In the genomic region with DNA sequence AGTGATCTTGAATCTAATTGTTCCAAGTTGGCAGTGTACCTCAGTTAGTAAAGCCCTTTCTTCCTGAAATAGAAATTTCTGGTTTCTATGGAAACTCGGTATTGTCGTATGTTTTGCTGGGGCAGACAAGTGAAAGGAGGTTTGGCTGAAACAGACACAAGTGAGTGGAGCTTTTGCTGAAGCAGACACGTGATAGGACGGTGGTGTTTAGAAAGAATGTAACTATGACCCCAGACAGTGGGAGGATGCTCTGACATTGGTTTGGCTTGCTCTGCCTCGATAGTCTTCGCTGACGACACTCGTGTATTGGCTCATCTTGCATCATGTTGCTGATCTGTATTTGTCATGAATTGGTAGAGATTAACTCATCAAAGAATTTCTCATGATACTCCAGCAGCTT, we compare ENCODE assay signal across 24 mouse cellular contexts. TPM values are rescaled to one million over a fixed set of nuclear protein-coding genes. Genes with fewer than 3 reads are reported as not detected.
DNase-seq lines count a peak whose midpoint lies in the region; ATAC-seq and TF ChIP-seq lines count a peak whose summit lies in the region.
"Had no signal": no experiment of that assay in that cellular context is flagged by ENCODE, and none has a peak within 500 bp of the region (broad histone marks: within the 10 kb centered on the region; RNA-seq: fewer than 3 reads in every experiment).

No protein-coding gene starts in this region.

- TF ChIP-seq POLR2A in MEL (IDR thresholded peaks at IDR 0.05; ENCODE audit: control insufficient read depth in 1 of 2, insufficient read depth in 1 of 2, low read depth in 1 of 2, low read length in 2 of 2, poor library complexity in 1 of 2), result no peak

- H3K36me3 ChIP-seq in forebrain, postnatal 0 days (ENCODE audit: insufficient read depth), result no peaks in the 10 kb centered on the region
- no peaks in the 10 kb centered on the region for H3K36me3 ChIP-seq in forebrain, embryonic 16.5 days (ENCODE audit: control insufficient read depth, insufficient read depth)
- H3K36me3 ChIP-seq in liver, embryonic 12.5 days, result no peaks in the 10 kb centered on the region
- no peaks in the 10 kb centered on the region for H3K36me3 ChIP-seq in liver, postnatal 0 days (replicated peaks; ENCODE audit: insufficient read depth, low read length)
- no peaks in the 10 kb centered on the region for H3K36me3 ChIP-seq in MEL (ENCODE audit: control insufficient read depth in 1 of 2, insufficient read depth in 2 of 2, low read length in 2 of 2)
- H3K36me3 ChIP-seq: embryonic facial prominence, embryonic 13.5 days; forebrain, embryonic 12.5 days; G1E; heart, embryonic 13.5 days; hindbrain, embryonic 15.5 days had no signal

- no peak for TF ChIP-seq RAD21 in MEL (IDR thresholded peaks at IDR 0.05; ENCODE audit: low read depth, low read length)

- WGBS in forebrain, postnatal 0 days, result 73% methylated on average over 8 of the region's 8 CpGs
- WGBS in forebrain, embryonic 16.5 days, result 84% methylated on average over 8 of the region's 8 CpGs
- 84% methylated on average over 8 of the region's 8 CpGs for WGBS in liver, embryonic 12.5 days (ENCODE audit: insufficient replicate concordance)
- WGBS in liver, postnatal 0 days (ENCODE audit: insufficient replicate concordance), result 81% methylated on average over 8 of the region's 8 CpGs

- H3K79me2 ChIP-seq in MEL (ENCODE audit: control insufficient read depth, insufficient read depth, low read length, poor library complexity), result no peaks in the 10 kb centered on the region

- H3K4me3 ChIP-seq in forebrain, postnatal 0 days (ENCODE audit: low read depth, low read length), result no peak overlapping the region
- no peak overlapping the region for H3K4me3 ChIP-seq in forebrain, embryonic 16.5 days (replicated peaks; ENCODE audit: low read length)
- no peak overlapping the region for H3K4me3 ChIP-seq in liver, embryonic 12.5 days
- no peak overlapping the region for H3K4me3 ChIP-seq in liver, postnatal 0 days (ENCODE audit: low read depth, low read length)
- no peak overlapping the region for H3K4me3 ChIP-seq in MEL (ENCODE audit: control insufficient read depth in 1 of 2, insufficient read depth in 1 of 2, low read depth in 2 of 2, low read length in 2 of 2)
- H3K4me3 ChIP-seq: embryonic facial prominence, embryonic 13.5 days; forebrain, embryonic 12.5 days; heart, embryonic 13.5 days; hindbrain, embryonic 15.5 days had no signal

- no peaks in the 10 kb centered on the region for H3K9me3 ChIP-seq in forebrain, postnatal 0 days (ENCODE audit: low read length)
- H3K9me3 ChIP-seq in forebrain, embryonic 16.5 days (ENCODE audit: control insufficient read depth, low read length), result no peaks in the 10 kb centered on the region
- H3K9me3 ChIP-seq in liver, embryonic 12.5 days (replicated peaks), result no peaks in the 10 kb centered on the region
- H3K9me3 ChIP-seq in liver, postnatal 0 days (ENCODE audit: low read length), result no peaks in the 10 kb centered on the region
- no peaks in the 10 kb centered on the region for H3K9me3 ChIP-seq in MEL (replicated peaks; ENCODE audit: insufficient read depth, low read length)
- H3K9me3 ChIP-seq: embryonic facial prominence, embryonic 13.5 days; forebrain, embryonic 12.5 days; G1E; heart, embryonic 13.5 days; hindbrain, embryonic 15.5 days had no signal

- peak; percentile 40; the same call in 1 of the 2 replicates for ATAC-seq in forebrain, postnatal 0 days
- ATAC-seq in forebrain, embryonic 16.5 days, result no peak
- no peak for ATAC-seq in liver, embryonic 12.5 days
- ATAC-seq in liver, postnatal 0 days, result no peak
- no peak for ATAC-seq in cerebellum, adult (ENCODE audit: insufficient number of reproducible peaks, low FRiP score, low TSS enrichment)
- ATAC-seq: CD4-positive, CD25-positive, alpha-beta regulatory T cell, adult 4 months; inflammation-experienced regulatory T-cells, adult 6 months; intestine, postnatal 0 days had no signal

- H3K27me3 ChIP-seq in forebrain, postnatal 0 days (ENCODE audit: insufficient read depth, low read length), result no peaks in the 10 kb centered on the region
- no peaks in the 10 kb centered on the region for H3K27me3 ChIP-seq in forebrain, embryonic 16.5 days (replicated peaks; ENCODE audit: control insufficient read depth, insufficient read depth, low read length)
- no peaks in the 10 kb centered on the region for H3K27me3 ChIP-seq in liver, embryonic 12.5 days (replicated peaks)
- no peaks in the 10 kb centered on the region for H3K27me3 ChIP-seq in liver, postnatal 0 days (ENCODE audit: insufficient read depth, low read length)
- no peaks in the 10 kb centered on the region for H3K27me3 ChIP-seq in MEL (ENCODE audit: control insufficient read depth in 1 of 2, insufficient read depth in 2 of 2, low read length in 2 of 2)
- H3K27me3 ChIP-seq: embryonic facial prominence, embryonic 13.5 days; forebrain, embryonic 12.5 days; heart, embryonic 13.5 days; hindbrain, embryonic 15.5 days had no signal

- DNase-seq in forebrain, postnatal 0 days, result peak; percentile 25
- no peak for DNase-seq in liver, postnatal 0 days
- DNase-seq in MEL (ENCODE audit: low read depth, low spot score), result peak; percentile 24
- DNase-seq in telencephalon, adult 2 months (ENCODE audit: low read depth, low spot score), result peak; percentile 43
- DNase-seq in adrenal gland, postnatal 14 days, result no peak
- DNase-seq: adrenal gland, adult 2 months; adrenal gland, postnatal 36 days; B cell, adult 2 months; cerebellum, adult 18-20 months; cerebellum, adult 9-11 months; cerebellum, postnatal 36 days; gastrocnemius, postnatal 14 days; heart, postnatal 36 days had no signal

- no peak overlapping the region for H3K4me2 ChIP-seq in forebrain, postnatal 0 days (ENCODE audit: low read depth)
- no peak overlapping the region for H3K4me2 ChIP-seq in forebrain, embryonic 16.5 days (ENCODE audit: low read length)
- H3K4me2 ChIP-seq in liver, embryonic 12.5 days, result peak overlapping the region; percentile 41; the same call in 1 of the 2 replicates
- no peak overlapping the region for H3K4me2 ChIP-seq in liver, postnatal 0 days (ENCODE audit: low read depth, low read length)
- H3K4me2 ChIP-seq: embryonic facial prominence, embryonic 13.5 days; forebrain, embryonic 12.5 days; hindbrain, embryonic 15.5 days had no signal

- H3K27ac ChIP-seq in forebrain, postnatal 0 days (ENCODE audit: low read depth, low read length), result no peak overlapping the region
- H3K27ac ChIP-seq in forebrain, embryonic 16.5 days (ENCODE audit: low read length), result no peak overlapping the region
- no peak overlapping the region for H3K27ac ChIP-seq in liver, embryonic 12.5 days
- no peak overlapping the region for H3K27ac ChIP-seq in liver, postnatal 0 days (ENCODE audit: low read depth)
- no peak overlapping the region for H3K27ac ChIP-seq in MEL (ENCODE audit: control insufficient read depth, low read depth, low read length)
- H3K27ac ChIP-seq: embryonic facial prominence, embryonic 13.5 days; forebrain, embryonic 12.5 days; heart, embryonic 13.5 days; hindbrain, embryonic 15.5 days had no signal

- H3K4me1 ChIP-seq in forebrain, postnatal 0 days (ENCODE audit: insufficient read depth), result no peaks in the 10 kb centered on the region
- H3K4me1 ChIP-seq in forebrain, embryonic 16.5 days (replicated peaks; ENCODE audit: control insufficient read depth, insufficient read depth, low read length), result no peaks in the 10 kb centered on the region
- peaks cover 7% of the 10 kb centered on the region for H3K4me1 ChIP-seq in liver, embryonic 12.5 days
- H3K4me1 ChIP-seq in liver, postnatal 0 days (ENCODE audit: insufficient read depth), result no peaks in the 10 kb centered on the region
- no peaks in the 10 kb centered on the region; a peak in 1 of 4 replicates for H3K4me1 ChIP-seq in MEL (ENCODE audit: control insufficient read depth in 1 of 2, insufficient read depth in 2 of 2, low read length in 2 of 2)
- H3K4me1 ChIP-seq: embryonic facial prominence, embryonic 13.5 days; forebrain, embryonic 12.5 days; hindbrain, embryonic 15.5 days had no signal

- H3K9ac ChIP-seq in forebrain, postnatal 0 days, result no peak overlapping the region
- H3K9ac ChIP-seq in forebrain, embryonic 16.5 days (replicated peaks; ENCODE audit: low read depth, low read length), result no peak overlapping the region
- no peak overlapping the region for H3K9ac ChIP-seq in liver, embryonic 12.5 days
- H3K9ac ChIP-seq in liver, postnatal 0 days (replicated peaks), result no peak overlapping the region
- no peak overlapping the region for H3K9ac ChIP-seq in MEL (ENCODE audit: control insufficient read depth, low read depth, low read length, poor library complexity, severe bottlenecking)
- H3K9ac ChIP-seq: embryonic facial prominence, embryonic 13.5 days; forebrain, embryonic 12.5 days; heart, embryonic 13.5 days; hindbrain, embryonic 15.5 days had no signal

- TF ChIP-seq CTCF in forebrain, postnatal 0 days (IDR thresholded peaks at IDR 0.05; ENCODE audit: low read depth), result no peak
- TF ChIP-seq CTCF in liver, postnatal 0 days (IDR thresholded peaks at IDR 0.05; ENCODE audit: low read depth), result no peak
- no peak for TF ChIP-seq CTCF in MEL (IDR thresholded peaks at IDR 0.05 in 2 of 3, conservative IDR thresholded peaks at IDR 0.05 in 1 of 3; ENCODE audit: control insufficient read depth in 1 of 3, insufficient read depth in 1 of 3, low read depth in 2 of 3, low read length in 3 of 3, poor library complexity in 1 of 3, severe bottlenecking in 1 of 3)

- no peak for TF ChIP-seq EP300 in liver, postnatal 0 days (IDR thresholded peaks at IDR 0.05; ENCODE audit: low read depth)
- TF ChIP-seq EP300 in MEL (IDR thresholded peaks at IDR 0.05; ENCODE audit: low read depth in 1 of 2, low read length in 2 of 2), result no peak

RNA-seq across cellular contexts. Expression of gene U2surp, which starts 9.2 kb away (rescaled TPM):
- 58.2 and 77.5 TPM in 2 replicates for total RNA-seq in forebrain, postnatal 0 days (2014; rRNA removed)
- polyA plus RNA-seq in forebrain, postnatal 0 days (2015; fragmentation: Nextera tagmentation; extraction: Ambion mirVana), result 117 and 126 TPM in 2 replicates
- polyA plus RNA-seq in forebrain, embryonic 16.5 days (2015; fragmentation: Nextera tagmentation; extraction: Ambion mirVana), result 132 and 152 TPM in 2 replicates
- polyA plus RNA-seq in liver, embryonic 12.5 days (2016; fragmentation: Nextera tagmentation; extraction: Ambion mirVana), result 95.2 and 98.9 TPM in 2 replicates
- 56.5 and 60.9 TPM in 2 replicates for polyA plus RNA-seq in liver, postnatal 0 days (2015; fragmentation: Nextera tagmentation; extraction: Ambion mirVana)
- 69.0 and 70.8 TPM in 2 replicates for total RNA-seq in MEL (2012; rRNA removed)
- polyA plus RNA-seq in MEL (2012; ENCODE audit: insufficient read depth in 1 of 2, insufficient read length in 2 of 2, low read depth in 1 of 2, low replicate concordance in 2 of 2, missing spikeins in 1 of 2), result 100 to 1,000 TPM in 1 of 2 experiments, 10 to 100 TPM in 1; 72.1 to 244 TPM
- total RNA-seq in adrenal gland, postnatal 14 days (2021), result 62.2 and 63.0 TPM in 2 replicates

RNA-seq across cellular contexts. Expression of gene Paqr9, which starts 38.4 kb away (rescaled TPM):
- 20.8 and 26.0 TPM in 2 replicates for total RNA-seq in forebrain, postnatal 0 days (2014; rRNA removed)
- polyA plus RNA-seq in forebrain, postnatal 0 days (2015; fragmentation: Nextera tagmentation; extraction: Ambion mirVana), result 3.5 and 6.3 TPM in 2 replicates
- 3.0 and 4.0 TPM in 2 replicates for polyA plus RNA-seq in forebrain, embryonic 16.5 days (2015; fragmentation: Nextera tagmentation; extraction: Ambion mirVana)
- polyA plus RNA-seq in liver, embryonic 12.5 days (2016; fragmentation: Nextera tagmentation; extraction: Ambion mirVana), result 14.2 and 14.3 TPM in 2 replicates
- 63.6 and 68.7 TPM in 2 replicates for polyA plus RNA-seq in liver, postnatal 0 days (2015; fragmentation: Nextera tagmentation; extraction: Ambion mirVana)
- total RNA-seq in MEL (2012; rRNA removed), result 13.4 and 18.0 TPM in 2 replicates
- 10 to 100 TPM; 24.8 to 46.0 TPM for polyA plus RNA-seq in MEL (2012; ENCODE audit: insufficient read depth in 1 of 2, insufficient read length in 2 of 2, low read depth in 1 of 2, low replicate concordance in 2 of 2, missing spikeins in 1 of 2)
- total RNA-seq in adrenal gland, postnatal 14 days (2021), result 9.8 and 20.8 TPM in 2 replicates
- polyA plus RNA-seq: G1E; inflammation-experienced regulatory T-cells, adult 6 months had no signal

Comparison
In these comparisons a context has a peak if more than half of its experiments do, and no peak if none do; other contexts are left out.
1. DNase-seq: peak in forebrain, postnatal 0 days (single experiment), MEL (single experiment) and telencephalon, adult 2 months (single experiment); none in liver, postnatal 0 days (single experiment) and adrenal gland, postnatal 14 days (single experiment).